Mouse (Mus musculus) left cerebral cortex, adult 9 months (tissue): ENCODE measurements at regions not wholly inside any gene's neighbourhood (a gene's known extent, or its start where the extent isn't known, plus 50 kb on each side); places are given as distances from the start of the nearest gene placed in this dataset.

ENCODE experiments used
- DNase-seq, 2 experiments: peaks; one replicate each; pipeline ENCODE4 v3.0.0; 2022; ENCODE audit warnings: low spot score in 2 of 2

GRCm38 (mm10) chr5:99165807-99166360 lies 128.7 kb upstream of the Prkg2 start:
- DNase-seq: no peak

GRCm38 (mm10) chr5:99157973-99158372 lies 120.8 kb upstream of the Prkg2 start:
- peak in 1 of 2 experiments; percentile 58 for DNase-seq

GRCm38 (mm10) chr5:99153269-99153850 lies 116.2 kb upstream of the Prkg2 start:
- DNase-seq: no peak

DNA sequence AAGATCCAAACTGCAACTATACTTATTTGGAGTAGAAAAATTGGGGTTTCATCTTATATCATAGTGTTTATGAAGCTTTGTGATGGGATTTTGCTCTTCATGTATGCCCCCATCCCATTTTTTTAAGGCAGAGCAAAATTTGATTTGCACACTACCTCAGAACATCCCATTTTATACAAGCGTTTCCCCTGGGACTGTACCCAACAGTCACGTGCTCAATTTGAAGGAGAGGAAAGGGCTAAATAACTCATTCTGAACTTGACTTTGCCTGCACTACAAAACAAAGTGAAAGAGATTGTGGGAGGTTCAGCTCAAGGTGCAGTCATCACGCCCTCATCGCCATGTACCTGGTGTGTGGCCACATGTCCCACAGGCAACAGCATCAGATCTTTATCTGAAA lies 115.1 kb upstream of the Prkg2 start:
- DNase-seq: no peak

DNA sequence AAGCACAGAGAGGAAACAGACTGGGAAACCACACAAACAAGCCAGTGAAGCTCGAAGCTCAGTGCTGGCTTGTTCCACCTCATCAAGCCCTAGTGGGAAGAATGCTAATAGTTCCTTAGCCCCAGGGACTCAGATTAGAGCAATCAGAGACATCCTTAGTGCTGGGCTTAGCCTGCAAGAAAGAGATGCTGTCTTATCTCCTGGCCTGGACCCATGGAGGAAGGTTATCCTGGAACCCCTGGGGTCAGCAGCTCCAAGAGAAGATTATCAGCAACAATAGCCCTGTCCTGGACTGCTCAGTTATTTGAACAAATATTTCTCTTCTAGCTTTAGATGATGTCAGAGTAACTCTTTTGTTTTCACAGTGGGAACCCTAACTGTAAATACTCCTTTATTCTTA lies 112.8 kb upstream of the Prkg2 start:
- DNase-seq: no peak

GRCm38 (mm10) chr5:99132670-99133069 lies 95.5 kb upstream of the Prkg2 start:
- DNase-seq: no peak

DNA sequence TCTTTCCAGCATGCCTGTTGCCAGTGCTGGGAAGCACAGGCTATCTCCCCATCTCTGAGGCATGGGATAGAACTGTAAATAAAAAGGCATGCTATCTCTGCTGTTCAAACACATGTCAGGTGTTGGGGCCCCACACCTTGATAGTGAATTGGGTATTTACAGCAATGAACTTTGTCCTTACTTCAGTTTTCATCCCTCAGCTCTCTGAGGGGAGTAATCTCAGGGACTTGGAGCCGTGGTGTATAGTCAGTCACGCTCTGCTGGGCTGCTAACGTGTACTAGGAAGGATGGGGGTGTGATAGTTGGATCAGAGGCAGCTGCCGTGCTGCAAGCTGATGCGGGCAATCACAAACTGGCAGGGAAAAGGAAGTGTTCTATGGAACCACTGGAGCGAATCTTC lies 91.5 kb upstream of the Prkg2 start:
- DNase-seq: no peak

GRCm38 (mm10) chr5:99125418-99125817 lies 88.3 kb upstream of the Prkg2 start:
- no peak for DNase-seq

DNA sequence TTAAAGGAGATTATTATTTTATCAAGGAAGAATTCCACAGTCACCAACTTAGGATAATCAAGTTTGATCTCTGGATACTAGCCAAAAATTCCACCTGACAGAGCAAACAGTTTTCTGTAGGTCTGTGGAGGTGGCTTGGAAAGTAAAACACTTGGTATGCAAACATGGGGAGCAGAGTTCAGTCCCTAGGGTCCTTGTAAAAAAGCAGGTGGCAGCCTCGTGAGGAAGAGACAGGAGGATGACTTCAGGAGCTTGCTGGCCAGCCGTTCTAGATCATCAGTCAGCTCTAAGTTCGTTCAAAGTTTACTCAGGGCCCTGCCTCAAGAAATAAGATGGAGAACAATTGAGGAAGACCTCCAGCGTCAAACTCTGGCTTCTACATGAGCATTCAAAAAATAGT lies 74.6 kb upstream of the Prkg2 start:
- DNase-seq: no peak

DNA sequence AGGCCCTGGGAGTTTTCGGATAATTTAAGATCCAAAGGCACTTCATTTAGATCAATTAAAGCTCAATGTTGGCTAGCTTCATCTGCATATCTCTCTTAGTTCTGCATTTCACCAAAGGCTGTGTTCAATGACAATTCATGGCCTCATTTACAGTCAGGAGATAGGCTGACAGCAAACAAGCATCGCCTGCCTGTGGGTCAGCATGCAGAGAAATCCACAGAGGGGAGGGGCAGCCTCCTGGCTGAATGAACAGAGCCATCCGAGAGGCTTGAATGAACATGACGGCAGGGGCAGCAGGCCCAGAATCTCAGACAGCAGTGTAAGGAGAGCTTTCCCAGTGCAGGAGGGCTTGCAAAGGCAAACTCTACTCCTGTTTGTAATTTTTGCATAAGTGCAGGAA lies 74.1 kb upstream of the Prkg2 start:
- no peak for DNase-seq

GRCm38 (mm10) chr5:99099727-99100116 lies 62.6 kb upstream of the Prkg2 start:
- no peak for DNase-seq

DNA sequence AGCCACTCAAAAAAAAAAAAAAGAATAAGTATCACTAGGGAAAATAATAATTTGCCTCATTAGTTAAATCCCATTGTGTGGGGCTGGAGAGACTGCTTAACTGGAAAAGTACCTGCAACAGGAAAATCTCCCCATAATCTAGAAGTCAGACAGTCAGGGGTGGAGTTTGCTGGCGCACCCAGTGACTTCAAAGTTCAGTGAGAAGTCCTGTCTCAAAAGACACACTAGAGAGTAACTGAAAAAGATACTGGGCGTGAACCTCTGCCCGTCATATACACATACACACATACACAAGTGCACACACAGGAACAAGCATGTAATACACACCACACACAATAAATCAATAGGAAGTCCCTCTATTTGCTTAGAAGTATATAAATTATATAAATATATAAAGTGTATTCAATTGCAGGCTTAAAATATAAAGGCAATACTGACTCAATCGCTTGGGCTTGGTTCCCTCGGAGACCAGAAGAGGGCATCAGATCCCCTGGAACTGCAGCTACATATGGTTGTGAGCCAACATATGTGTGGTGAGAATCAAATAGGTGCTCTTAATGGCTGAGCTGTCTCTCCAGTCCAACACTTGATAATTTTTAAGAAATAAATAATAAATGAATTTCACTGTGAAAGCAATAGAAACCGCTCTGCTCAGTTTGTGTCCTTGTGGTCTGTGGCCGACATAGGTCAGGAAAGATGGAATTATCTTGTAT lies 62.0 kb upstream of the Prkg2 start:
- no peak for DNase-seq
